Mouse (Mus musculus) intestine, postnatal 0 days (tissue): ENCODE data around the gene Nme2. TPM values are rescaled to one million over a fixed set of nuclear protein-coding genes. Genes with fewer than 3 reads are reported as not detected.

Experiments
- ATAC-seq: fragments of 200-750 bp; cut with Nextera tagmentation; 2 replicates; pipeline ENCODE4 v1.8.0; 2017; ENCODE audit warnings: mild to moderate bottlenecking, moderate TSS enrichment, moderate library complexity
- H3K27ac ChIP-seq: fragments of 300-500 bp; sonication (generic); 2 replicates; pipeline ENCODE4 v1.5.1; 2014; ENCODE audit warnings: mild to moderate bottlenecking, low read depth, low read length, moderate library complexity
- H3K27me3 ChIP-seq: fragments of 300-500 bp; sonication (generic); replicated peaks from 2 replicates; pipeline ENCODE4 v1.6.1; 2014; ENCODE audit warnings: low read length, mixed read lengths; ENCODE audit not compliant: control insufficient read depth, insufficient read depth
- H3K36me3 ChIP-seq: fragments of 300-500 bp; sonication (generic); 2 replicates; pipeline ENCODE4 v1.6.1; 2014; ENCODE audit warnings: mild to moderate bottlenecking, moderate library complexity; ENCODE audit not compliant: control insufficient read depth, insufficient read depth
- H3K4me1 ChIP-seq: fragments of 300-500 bp; sonication (generic); replicated peaks from 2 replicates; pipeline ENCODE4 v1.6.1; 2014; ENCODE audit warnings: antibody characterized with exemption, low read length, mixed read lengths; ENCODE audit not compliant: control insufficient read depth, insufficient read depth
- H3K4me2 ChIP-seq: fragments of 300-500 bp; sonication (generic); replicated peaks from 2 replicates; pipeline ENCODE4 v1.6.1; 2014; ENCODE audit warnings: low read depth, mild to moderate bottlenecking, moderate library complexity
- H3K4me3 ChIP-seq: fragments of 300-500 bp; sonication (generic); 2 replicates; pipeline ENCODE4 v1.5.1; 2014; ENCODE audit warnings: low read depth, low read length
- H3K9ac ChIP-seq: fragments of 300-500 bp; sonication (generic); 2 replicates; pipeline ENCODE4 v1.6.1; 2014; ENCODE audit warnings: mild to moderate bottlenecking, low read depth, low read length
- H3K9me3 ChIP-seq: fragments of 300-500 bp; sonication (generic); 2 replicates; pipeline ENCODE4 v1.6.1; 2016; ENCODE audit warnings: mixed run types; ENCODE audit not compliant: control insufficient read depth
- CTCF ChIP-seq: sonication (generic); IDR thresholded peaks from 2 replicates; pipeline ENCODE4 v1.5.1; 2016; ENCODE audit warnings: low read depth, mild to moderate bottlenecking, control low read depth, antibody characterized with exemption, moderate library complexity
- WGBS: fragments of 180-500 bp; shearing (Covaris S2); extraction: QIAGEN DNeasy Blood & Tissue Kit; methylation state at CpG from one replicate; pipeline ENCODE4 v1.1.7; 2014; 5-methylcytosine and 5-hydroxymethylcytosine counted together
- polyA plus RNA-seq: library from polyadenylated mRNA; unstranded; fragments of >200 nt; fragmentation: Nextera tagmentation; extraction: Ambion mirVana; gene quantifications from 2 replicates; pipeline ENCODE4 v1.2.1, GENCODE M21; 2015

Gene Nme2
- polyA plus RNA-seq, 1 experiment from 2014 or later: 400 TPM

DNA sequence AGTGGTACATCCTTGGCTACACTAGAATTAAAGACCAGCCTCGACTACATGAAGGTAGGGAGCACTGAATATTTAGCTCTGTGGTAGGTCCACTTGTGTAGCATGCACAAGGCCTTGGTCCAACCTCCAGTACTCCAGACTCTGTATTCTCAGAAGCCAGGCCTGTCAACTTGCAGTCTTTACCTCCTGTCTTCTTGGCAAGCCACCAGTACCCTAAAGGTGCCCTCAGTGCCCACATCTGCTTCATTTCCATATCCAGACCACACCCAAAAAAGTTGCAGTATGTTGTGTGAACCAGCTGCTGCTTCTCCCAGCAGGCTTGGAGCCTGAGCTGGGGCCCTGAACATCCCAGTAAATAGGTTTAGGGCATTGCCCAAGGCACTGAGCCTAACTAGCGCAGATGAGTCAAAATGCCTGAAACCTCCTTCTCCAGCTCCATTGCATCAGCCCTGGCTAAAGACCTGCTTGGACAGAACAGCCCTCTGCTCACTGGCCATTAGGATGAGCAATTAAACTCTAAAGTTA is 1.0 kb upstream of the Nme2 start:
- 86% methylated on average over 2 of the region's 2 CpGs for WGBS

DNA sequence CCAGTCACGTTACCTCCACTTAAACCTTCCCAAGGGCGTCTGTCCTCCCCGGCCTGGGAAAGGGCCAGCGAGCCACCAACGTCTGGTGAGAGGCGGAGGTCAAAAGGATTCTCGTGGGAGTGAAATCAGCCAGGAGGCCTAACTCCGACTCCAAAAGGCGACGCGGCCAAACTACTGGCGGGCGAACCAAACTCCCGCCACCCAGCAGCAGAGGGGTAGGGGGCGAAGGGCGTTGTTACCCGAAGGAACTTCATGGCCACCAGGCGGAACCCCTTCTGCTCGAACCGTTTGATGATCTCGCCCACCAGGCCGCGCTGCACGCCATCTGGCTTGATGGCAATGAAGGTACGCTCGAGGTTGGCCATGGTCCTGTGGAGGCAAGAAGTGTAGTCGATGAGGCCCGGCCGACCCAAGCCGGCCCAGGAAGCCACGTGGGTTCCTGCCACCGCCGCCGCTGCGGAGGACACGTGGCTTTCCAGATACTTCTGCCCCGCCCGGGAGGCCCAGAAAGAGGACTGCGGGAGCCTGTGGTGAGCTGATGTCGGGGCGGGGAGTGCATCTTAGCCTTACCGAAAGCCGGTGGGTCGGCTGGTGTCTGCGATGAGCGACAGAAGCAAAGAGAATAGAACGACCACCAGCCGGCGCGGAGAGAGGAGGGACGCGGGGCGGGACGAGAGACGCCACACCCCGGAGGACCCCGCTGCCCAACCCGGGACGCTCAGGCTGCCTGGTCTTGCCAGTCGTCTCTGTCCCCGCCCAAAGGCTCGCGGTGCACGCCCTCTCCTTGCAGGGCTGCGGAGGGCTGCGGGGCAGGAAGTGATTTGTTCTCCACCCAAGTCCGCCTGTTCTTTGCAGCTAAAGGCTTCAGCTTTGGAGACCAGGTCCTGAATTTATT is 556 bp downstream of the Nme2 start:
- no peaks in the 10 kb centered on the region for H3K27me3 ChIP-seq
- H3K4me1 ChIP-seq: 0 out of 2 replicates have a peak, but pooled peaks cover 6% of the 10 kb centered on the region
- H3K4me2 ChIP-seq: peak overlapping the region; percentile 83
- H3K9ac ChIP-seq: peak overlapping the region; percentile 59
- peak; percentile 64 for TF ChIP-seq CTCF
- H3K36me3 ChIP-seq: peaks cover 43% of the 10 kb centered on the region
- peak overlapping the region; percentile 67 for H3K4me3 ChIP-seq
- H3K27ac ChIP-seq: peak overlapping the region; percentile 80
- no peaks in the 10 kb centered on the region for H3K9me3 ChIP-seq
- ATAC-seq: peak; percentile 93
- under 1% methylated on average over 65 of the region's 67 CpGs for WGBS

More for the DNA sequence above, 1.0 kb upstream of the Nme2 start:
- Histone ChIP-seq H3K4me3 (no peak overlapping the region), H3K9ac (no peak overlapping the region), H3K27me3 (no peaks in the 10 kb centered on the region), H3K9me3 (no peaks in the 10 kb centered on the region), H3K36me3 (peaks cover 39% of the 10 kb centered on the region), H3K4me1 (0 out of 2 replicates have a peak, but pooled peaks cover 6% of the 10 kb centered on the region), H3K4me2 (no peak overlapping the region), H3K27ac (no peak overlapping the region)
- TF ChIP-seq CTCF: no peak
- ATAC-seq: no peak

DNA sequence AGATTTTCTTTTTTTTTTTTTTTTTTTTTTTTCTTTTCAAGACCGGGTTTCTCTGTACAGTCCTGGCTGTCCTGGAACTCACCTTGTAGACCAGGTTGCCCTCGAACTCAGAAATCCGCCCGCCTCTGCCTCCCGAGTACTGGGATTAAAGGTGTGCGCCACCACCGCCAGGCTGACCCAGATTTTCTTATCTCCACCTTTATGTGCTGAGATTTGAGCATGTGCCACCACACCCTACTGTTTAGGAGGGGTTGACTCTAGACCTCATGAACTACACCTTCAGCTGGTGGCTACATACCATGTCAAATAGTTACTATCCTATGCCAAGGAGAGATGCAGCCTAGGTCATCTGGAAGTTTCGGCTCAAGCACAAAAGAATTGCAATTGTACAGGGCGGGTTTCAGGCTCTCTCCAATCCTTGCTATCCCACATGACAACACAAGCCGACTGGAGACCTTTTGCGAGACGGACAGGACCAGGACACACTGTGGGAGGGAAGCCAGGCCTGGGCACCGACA is 1.3 kb downstream of the Nme2 start:
- ATAC-seq: peak; percentile 11
- no peaks in the 10 kb centered on the region for H3K9me3 ChIP-seq
- 0 out of 2 replicates have a peak, but pooled peaks cover 6% of the 10 kb centered on the region for H3K4me1 ChIP-seq
- no peak for TF ChIP-seq CTCF
- 22% methylated on average over 13 of the region's 13 CpGs for WGBS
- peaks cover 42% of the 10 kb centered on the region for H3K36me3 ChIP-seq
- peak overlapping the region; percentile 83 for H3K4me2 ChIP-seq
- no peaks in the 10 kb centered on the region for H3K27me3 ChIP-seq
- peak overlapping the region; percentile 59 for H3K9ac ChIP-seq
- H3K4me3 ChIP-seq: peak overlapping the region; percentile 67
- peak overlapping the region; percentile 80 for H3K27ac ChIP-seq

DNA sequence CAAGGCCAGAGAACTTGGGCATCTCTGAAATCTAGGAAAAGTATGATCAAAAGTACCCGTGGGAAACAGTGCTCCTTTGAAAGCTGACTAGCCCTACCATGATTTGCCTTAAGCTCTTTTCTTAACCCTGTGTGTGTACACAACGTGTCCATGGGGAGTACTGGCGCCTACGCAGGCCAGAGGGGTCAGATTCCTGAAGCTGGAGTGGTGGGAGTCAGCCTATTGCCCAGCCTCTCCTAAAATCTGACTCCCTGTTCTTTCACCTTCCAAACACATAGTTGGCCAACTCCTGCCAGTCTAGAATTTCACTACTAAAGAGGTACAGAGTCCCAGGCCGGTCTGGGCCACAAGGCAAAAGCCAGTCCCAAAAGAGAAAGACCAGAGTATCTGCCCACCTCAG is 3.7 kb downstream of the Nme2 start:
- no peak for ATAC-seq
- no peaks in the 10 kb centered on the region for H3K9me3 ChIP-seq
- WGBS: 71% methylated on average over 5 of the region's 5 CpGs
- H3K4me2 ChIP-seq: no peak overlapping the region
- H3K4me3 ChIP-seq: no peak overlapping the region
- no peak for TF ChIP-seq CTCF
- H3K4me1 ChIP-seq: 0 out of 2 replicates have a peak, but pooled peaks cover 6% of the 10 kb centered on the region
- H3K27ac ChIP-seq: no peak overlapping the region; the same call in 1 of the 2 replicates
- H3K36me3 ChIP-seq: peaks cover 37% of the 10 kb centered on the region
- no peaks in the 10 kb centered on the region for H3K27me3 ChIP-seq
- H3K9ac ChIP-seq: no peak overlapping the region

DNA sequence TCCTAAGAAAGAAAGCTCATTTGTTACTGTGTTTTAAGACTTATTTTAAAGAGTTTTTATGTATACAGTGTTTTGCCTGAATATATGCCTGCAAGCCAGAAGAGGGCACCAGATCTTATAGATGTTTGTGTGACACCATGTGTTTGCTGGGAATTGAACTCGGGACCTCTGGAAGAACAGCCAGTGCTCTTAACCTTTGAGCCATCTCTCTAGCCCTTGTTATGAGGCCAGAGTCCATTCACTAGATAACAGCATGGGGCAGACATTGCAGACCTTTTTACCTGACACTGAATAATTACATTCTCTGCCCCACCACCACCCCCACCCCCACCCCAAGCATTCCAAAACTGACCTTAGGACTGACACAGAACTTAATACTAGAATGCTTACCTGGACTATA is 6.0 kb downstream of the Nme2 start:
- ATAC-seq: peak; percentile 83
- Histone ChIP-seq H3K4me2 (no peak overlapping the region), H3K27ac (0 out of 2 replicates have a peak overlapping the region, but pooled peaks have one; percentile 28), H3K9ac (no peak overlapping the region), H3K9me3 (no peaks in the 10 kb centered on the region), H3K36me3 (peaks cover 37% of the 10 kb centered on the region), H3K27me3 (no peaks in the 10 kb centered on the region), H3K4me1 (no peaks in the 10 kb centered on the region), H3K4me3 (no peak overlapping the region)
- WGBS: 36% methylated on average over 1 of the region's 1 CpGs
- TF ChIP-seq CTCF: peak; percentile 55

DNA sequence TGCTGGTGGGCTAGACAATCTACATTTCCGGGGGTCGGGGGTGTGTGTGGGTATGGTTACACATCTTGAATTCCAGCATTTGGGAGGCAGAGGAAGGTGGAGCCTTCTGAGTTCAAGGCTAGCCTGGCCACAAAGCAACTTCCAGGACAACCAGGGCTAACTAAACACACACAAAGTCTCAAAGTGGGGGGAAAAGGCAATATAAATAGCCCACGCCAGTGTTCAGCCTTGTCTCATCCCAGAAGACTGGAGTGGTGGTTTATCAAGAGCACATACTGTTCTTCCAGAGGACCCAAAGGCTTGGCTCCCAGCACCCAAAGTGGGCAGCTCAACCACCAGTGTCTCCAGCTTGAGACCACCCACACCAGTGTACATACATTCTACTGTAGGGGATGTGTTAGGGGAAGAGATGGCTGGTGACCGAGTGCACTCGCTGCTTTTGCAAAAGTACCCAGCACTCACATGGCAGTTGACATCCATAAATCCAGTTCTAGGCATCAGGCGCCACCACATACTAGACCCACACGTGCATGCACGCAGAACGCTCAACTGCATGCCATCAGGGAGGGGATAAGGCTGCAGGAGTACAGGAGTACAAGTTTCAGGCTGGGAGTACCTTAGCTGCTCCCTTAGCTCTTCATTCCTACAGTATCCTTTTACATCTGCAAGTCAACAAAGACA is 7.0 kb downstream of the Nme2 start:
- Histone ChIP-seq H3K4me3 (no peak overlapping the region), H3K4me2 (no peak overlapping the region), H3K27ac (peak overlapping the region; percentile 15; the same call in 1 of the 2 replicates), H3K4me1 (no peaks in the 10 kb centered on the region), H3K27me3 (no peaks in the 10 kb centered on the region), H3K36me3 (peaks cover 37% of the 10 kb centered on the region), H3K9ac (no peak overlapping the region), H3K9me3 (no peaks in the 10 kb centered on the region)
- no peak for TF ChIP-seq CTCF
- 84% methylated on average over 9 of the region's 9 CpGs for WGBS
- ATAC-seq: no peak
